Mouse (Mus musculus): Measurements from ENCODE around the gene Drc7. TPM values are rescaled to one million over a fixed set of nuclear protein-coding genes. Genes with fewer than 3 reads are reported as not detected.

The Drc7 gene
- polyA plus RNA-seq (2015; fragmentation: Nextera tagmentation; extraction: Ambion mirVana): 0.35 and 0.65 TPM in 2 replicates

GRCm38 (mm10) chr8:95054927-95055510 is at the start of gene Drc7:
Drc7 (plus strand) TSS chr8:95055103.

GRCm38 (mm10) chr8:95017451-95017850 is 37.5 kb upstream of the Drc7 start, which contains the start of gene Adgrg3:
Adgrg3 (plus strand) TSS chr8:95017692.

GRCm38 (mm10) chr8:95080381-95081341 is 25.8 kb downstream of the Drc7 start, which contains the start of gene Katnb1:
Katnb1 (plus strand) TSS chr8:95081186.

Other genes with a start within 250 kb of the Drc7 start
- gene Ccl17, start 244.7 kb upstream of the Drc7 start, polyA plus RNA-seq (2015; fragmentation: Nextera tagmentation; extraction: Ambion mirVana): 0.74 and 1.0 TPM in 2 replicates
- 41.9 and 42.7 TPM in 2 replicates for gene Coq9, start 216.8 kb upstream of the Drc7 start, polyA plus RNA-seq (2015; fragmentation: Nextera tagmentation; extraction: Ambion mirVana)
- 72.3 and 74.2 TPM in 2 replicates for gene Ciapin1, start 216.7 kb upstream of the Drc7 start, polyA plus RNA-seq (2015; fragmentation: Nextera tagmentation; extraction: Ambion mirVana)
- gene Polr2c, start 197.7 kb upstream of the Drc7 start, polyA plus RNA-seq (2015; fragmentation: Nextera tagmentation; extraction: Ambion mirVana): 91.9 and 94.6 TPM in 2 replicates
- 7.4 and 9.2 TPM in 2 replicates for gene Dok4, start 178.8 kb upstream of the Drc7 start, polyA plus RNA-seq (2015; fragmentation: Nextera tagmentation; extraction: Ambion mirVana)
- 5.9 and 8.1 TPM in 2 replicates for gene Ccdc102a, start 137.0 kb upstream of the Drc7 start, polyA plus RNA-seq (2015; fragmentation: Nextera tagmentation; extraction: Ambion mirVana)
- gene Adgrg5, start 131.4 kb upstream of the Drc7 start, polyA plus RNA-seq (2015; fragmentation: Nextera tagmentation; extraction: Ambion mirVana): 0.53 and 0.80 TPM in 2 replicates
- gene Adgrg1, start 80.4 kb upstream of the Drc7 start, polyA plus RNA-seq (2015; fragmentation: Nextera tagmentation; extraction: Ambion mirVana): 37.9 and 40.2 TPM in 2 replicates
- gene Adgrg3, start 37.4 kb upstream of the Drc7 start, polyA plus RNA-seq (2015; fragmentation: Nextera tagmentation; extraction: Ambion mirVana): 12.8 and 17.1 TPM in 2 replicates
- 9.8 and 11.8 TPM in 2 replicates for gene Katnb1, start 26.1 kb downstream of the Drc7 start, polyA plus RNA-seq (2015; fragmentation: Nextera tagmentation; extraction: Ambion mirVana)
- gene Kifc3, start 147.7 kb downstream of the Drc7 start, polyA plus RNA-seq (2015; fragmentation: Nextera tagmentation; extraction: Ambion mirVana): 4.4 and 6.2 TPM in 2 replicates